Mouse (Mus musculus): Measurements from ENCODE around the gene Scamp1. TPM values are rescaled to one million over a fixed set of nuclear protein-coding genes. Genes with fewer than 3 reads are reported as not detected.

Scamp1 gene
- total RNA-seq, 1 experiment = 15.5 TPM

- Histone ChIP-seq H3K27ac (ENCODE audit: insufficient read depth, low read depth, low read length, poor library complexity, severe bottlenecking) (no peak overlapping the region), H3K9ac (ENCODE audit: insufficient read depth, low read depth, low read length, poor library complexity, severe bottlenecking) (no peak overlapping the region), H3K36me3 (ENCODE audit: control insufficient read depth, insufficient read depth, low read length, poor library complexity, severe bottlenecking) (no peaks in the 10 kb centered on the region), H3K9me3 (ENCODE audit: control insufficient read depth, insufficient read depth, low read depth, low read length) (no peaks in the 10 kb centered on the region), H3K4me3 (ENCODE audit: insufficient read depth in 1 of 2, low read depth in 1 of 2, low read length in 2 of 2, poor library complexity in 1 of 2, severe bottlenecking in 1 of 2) (no peak overlapping the region), H3K4me1 (ENCODE audit: control insufficient read depth in 2 of 2, insufficient read depth in 2 of 2, low read length in 2 of 2, poor library complexity in 1 of 2) (0 out of 4 replicates have a peak, but pooled peaks cover 0 to 2% of the 10 kb centered on the region in 2 experiments)
- in situ Hi-C loops (cut with MboI; ENCODE audit: low sequenced_read_pairs in 2 of 2, unreplicated experiment in 2 of 2) = no loop called here
- DNase-seq (ENCODE audit: low read depth, low spot score) = no peak
- TF ChIP-seq ZNF384 (IDR thresholded peaks at IDR 0.05; ENCODE audit: low read depth, low read length) = no peak
- TF ChIP-seq HCFC1 (IDR thresholded peaks at IDR 0.05; ENCODE audit: borderline replicate concordance, insufficient read depth, low read length) = no peak
- no peak for TF ChIP-seq ZC3H11A (IDR thresholded peaks at IDR 0.05; ENCODE audit: borderline replicate concordance, low read depth, low read length)
- TF ChIP-seq CHD2 (IDR thresholded peaks at IDR 0.05; ENCODE audit: low read depth, low read length) = no peak
- no peak for TF ChIP-seq MAFK (IDR thresholded peaks at IDR 0.05; ENCODE audit: insufficient read depth, low read depth, low read length)
These were observed 100.8 kb downstream of the Scamp1 start for GRCm38 (mm10) chr13:94184726-94185456.

- no peak overlapping the region for H3K9ac ChIP-seq (ENCODE audit: insufficient read depth, low read depth, low read length, poor library complexity, severe bottlenecking)
- H3K9me3 ChIP-seq (ENCODE audit: control insufficient read depth, insufficient read depth, low read depth, low read length) = no peaks in the 10 kb centered on the region
- TF ChIP-seq MAFK (IDR thresholded peaks at IDR 0.05; ENCODE audit: insufficient read depth, low read depth, low read length) = no peak
- TF ChIP-seq ZNF384 (IDR thresholded peaks at IDR 0.05; ENCODE audit: low read depth, low read length) = no peak
- no peak for TF ChIP-seq HCFC1 (IDR thresholded peaks at IDR 0.05; ENCODE audit: borderline replicate concordance, insufficient read depth, low read length)
- TF ChIP-seq CHD2 (IDR thresholded peaks at IDR 0.05; ENCODE audit: low read depth, low read length) = no peak
- no peak for TF ChIP-seq ZC3H11A (IDR thresholded peaks at IDR 0.05; ENCODE audit: borderline replicate concordance, low read depth, low read length)
- in situ Hi-C loops (cut with MboI; ENCODE audit: low sequenced_read_pairs in 2 of 2, unreplicated experiment in 2 of 2) = no loop called here
- DNase-seq (ENCODE audit: low read depth, low spot score) = no peak
- 0 out of 4 replicates have a peak, but pooled peaks cover 0 to 2% of the 10 kb centered on the region in 2 experiments for H3K4me1 ChIP-seq (ENCODE audit: control insufficient read depth in 2 of 2, insufficient read depth in 2 of 2, low read length in 2 of 2, poor library complexity in 1 of 2)
- no peaks in the 10 kb centered on the region for H3K36me3 ChIP-seq (ENCODE audit: control insufficient read depth, insufficient read depth, low read length, poor library complexity, severe bottlenecking)
- no peak overlapping the region for H3K27ac ChIP-seq (ENCODE audit: insufficient read depth, low read depth, low read length, poor library complexity, severe bottlenecking)
- no peak overlapping the region for H3K4me3 ChIP-seq (ENCODE audit: insufficient read depth in 1 of 2, low read depth in 1 of 2, low read length in 2 of 2, poor library complexity in 1 of 2, severe bottlenecking in 1 of 2)
These were observed 102.2 kb downstream of the Scamp1 start for GRCm38 (mm10) chr13:94183372-94184021.

DNA sequence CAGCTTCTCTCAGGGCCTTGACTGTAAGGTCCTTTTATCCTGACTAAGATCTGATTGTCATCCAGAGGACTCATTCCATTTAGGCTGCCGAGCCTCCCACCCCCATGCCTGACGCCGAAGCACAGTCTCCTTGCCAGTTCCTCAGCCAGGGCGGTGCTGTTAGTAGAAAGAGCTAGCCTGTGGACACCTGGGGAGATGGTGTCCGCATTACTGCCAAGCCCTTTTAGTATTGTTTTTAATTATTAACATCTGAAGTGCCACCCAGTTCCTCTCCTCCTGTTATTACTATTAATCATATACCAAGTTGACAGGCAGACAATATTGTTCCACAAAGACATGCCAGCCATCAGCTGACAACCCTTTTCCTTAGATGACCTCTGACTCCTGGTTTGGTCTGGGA lies 103.6 kb downstream of the Scamp1 start:
- no peaks in the 10 kb centered on the region for H3K36me3 ChIP-seq (ENCODE audit: control insufficient read depth, insufficient read depth, low read length, poor library complexity, severe bottlenecking)
- no peaks in the 10 kb centered on the region for H3K4me1 ChIP-seq (ENCODE audit: control insufficient read depth in 2 of 2, insufficient read depth in 2 of 2, low read length in 2 of 2, poor library complexity in 1 of 2)
- H3K27ac ChIP-seq (ENCODE audit: insufficient read depth, low read depth, low read length, poor library complexity, severe bottlenecking) = no peak overlapping the region
- DNase-seq (ENCODE audit: low read depth, low spot score) = no peak
- no peaks in the 10 kb centered on the region for H3K9me3 ChIP-seq (ENCODE audit: control insufficient read depth, insufficient read depth, low read depth, low read length)
- in situ Hi-C loops (cut with MboI; ENCODE audit: low sequenced_read_pairs in 2 of 2, unreplicated experiment in 2 of 2) = no loop called here
- H3K4me3 ChIP-seq (ENCODE audit: insufficient read depth in 1 of 2, low read depth in 1 of 2, low read length in 2 of 2, poor library complexity in 1 of 2, severe bottlenecking in 1 of 2) = no peak overlapping the region
- no peak overlapping the region for H3K9ac ChIP-seq (ENCODE audit: insufficient read depth, low read depth, low read length, poor library complexity, severe bottlenecking)
- TF ChIP-seq ZNF384 (IDR thresholded peaks at IDR 0.05; ENCODE audit: low read depth, low read length) (no peak), HCFC1 (IDR thresholded peaks at IDR 0.05; ENCODE audit: borderline replicate concordance, insufficient read depth, low read length) (no peak), ZC3H11A (IDR thresholded peaks at IDR 0.05; ENCODE audit: borderline replicate concordance, low read depth, low read length) (no peak), CHD2 (IDR thresholded peaks at IDR 0.05; ENCODE audit: low read depth, low read length) (no peak), MAFK (IDR thresholded peaks at IDR 0.05; ENCODE audit: insufficient read depth, low read depth, low read length) (no peak)

- Histone ChIP-seq H3K27ac (ENCODE audit: insufficient read depth, low read depth, low read length, poor library complexity, severe bottlenecking) (no peak overlapping the region), H3K4me3 (ENCODE audit: insufficient read depth in 1 of 2, low read depth in 1 of 2, low read length in 2 of 2, poor library complexity in 1 of 2, severe bottlenecking in 1 of 2) (no peak overlapping the region), H3K36me3 (ENCODE audit: control insufficient read depth, insufficient read depth, low read length, poor library complexity, severe bottlenecking) (no peaks in the 10 kb centered on the region), H3K9me3 (ENCODE audit: control insufficient read depth, insufficient read depth, low read depth, low read length) (no peaks in the 10 kb centered on the region), H3K9ac (ENCODE audit: insufficient read depth, low read depth, low read length, poor library complexity, severe bottlenecking) (no peak overlapping the region), H3K4me1 (ENCODE audit: control insufficient read depth in 2 of 2, insufficient read depth in 2 of 2, low read length in 2 of 2, poor library complexity in 1 of 2) (no peaks in the 10 kb centered on the region)
- no peak for DNase-seq (ENCODE audit: low read depth, low spot score)
- TF ChIP-seq MAFK (IDR thresholded peaks at IDR 0.05; ENCODE audit: insufficient read depth, low read depth, low read length) (no peak), ZC3H11A (IDR thresholded peaks at IDR 0.05; ENCODE audit: borderline replicate concordance, low read depth, low read length) (no peak), HCFC1 (IDR thresholded peaks at IDR 0.05; ENCODE audit: borderline replicate concordance, insufficient read depth, low read length) (no peak), ZNF384 (IDR thresholded peaks at IDR 0.05; ENCODE audit: low read depth, low read length) (no peak), CHD2 (IDR thresholded peaks at IDR 0.05; ENCODE audit: low read depth, low read length) (no peak)
- in situ Hi-C loops (cut with MboI; ENCODE audit: low sequenced_read_pairs in 2 of 2, unreplicated experiment in 2 of 2) = no loop called here
These were observed 104.9 kb downstream of the Scamp1 start for GRCm38 (mm10) chr13:94180477-94181420.
